Mouse (Mus musculus) right cerebral cortex, postnatal 25 days (tissue): ENCODE data around the gene Ankrd34b.

Experiments used
- DNase-seq: peaks from one replicate; pipeline ENCODE4 v3.0.0; 2022

Gene Ankrd34b

GRCm38 (mm10) chr13:92425758-92426264 is at the start of gene Ankrd34b:
Gene Ankrd34b (plus strand): TSS chr13:92425896.
- DNase-seq, result peak; percentile 72

DNA sequence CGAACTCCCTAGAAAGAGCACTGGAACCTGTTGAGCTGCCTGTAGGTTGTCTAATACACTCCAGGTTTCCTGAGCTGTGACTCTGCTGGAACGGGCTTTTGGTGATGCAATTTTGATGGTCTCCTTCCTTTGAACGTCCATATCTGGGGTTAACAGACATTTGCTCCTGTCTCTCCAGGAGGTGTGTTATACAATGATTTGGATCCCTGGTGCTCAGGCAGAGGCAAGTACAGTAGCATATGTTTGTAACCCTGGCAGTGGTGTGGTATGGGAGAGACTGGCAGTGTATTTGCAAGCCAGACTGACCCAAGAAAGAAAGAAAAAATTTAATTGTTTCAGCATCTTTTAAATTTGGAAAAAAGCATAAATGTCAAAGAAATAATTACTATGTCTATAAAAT is 38.3 kb upstream of the Ankrd34b start:
- no peak for DNase-seq

DNA sequence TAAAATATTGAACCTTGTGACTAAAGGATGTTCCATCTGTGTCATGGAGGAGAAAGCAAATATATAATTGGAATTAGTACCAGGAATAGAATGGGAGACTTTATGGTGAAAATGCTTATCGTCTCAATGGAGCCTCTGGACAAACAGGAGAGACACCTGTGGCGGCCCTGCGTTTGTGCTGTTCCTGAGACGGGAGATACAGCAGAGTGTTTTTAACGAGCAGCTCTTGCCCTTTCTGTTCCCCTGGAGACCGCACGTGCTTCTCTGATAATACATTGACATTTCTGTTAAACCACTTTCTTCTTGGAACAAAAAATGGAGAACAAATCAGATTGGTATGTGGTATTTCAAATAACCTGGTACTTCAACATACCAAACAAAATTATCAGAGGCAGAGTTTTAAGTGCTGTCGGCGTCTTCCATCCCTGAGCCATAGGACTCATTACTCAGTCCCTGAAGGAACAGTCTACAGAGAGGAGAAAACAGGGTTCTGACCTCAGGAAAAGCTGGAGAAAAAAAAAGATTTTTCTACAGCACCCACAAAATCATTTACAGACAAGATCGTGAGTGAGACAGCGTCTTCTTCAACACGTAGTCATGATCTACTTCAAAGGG is 32.5 kb upstream of the Ankrd34b start:
- no peak for DNase-seq

DNA sequence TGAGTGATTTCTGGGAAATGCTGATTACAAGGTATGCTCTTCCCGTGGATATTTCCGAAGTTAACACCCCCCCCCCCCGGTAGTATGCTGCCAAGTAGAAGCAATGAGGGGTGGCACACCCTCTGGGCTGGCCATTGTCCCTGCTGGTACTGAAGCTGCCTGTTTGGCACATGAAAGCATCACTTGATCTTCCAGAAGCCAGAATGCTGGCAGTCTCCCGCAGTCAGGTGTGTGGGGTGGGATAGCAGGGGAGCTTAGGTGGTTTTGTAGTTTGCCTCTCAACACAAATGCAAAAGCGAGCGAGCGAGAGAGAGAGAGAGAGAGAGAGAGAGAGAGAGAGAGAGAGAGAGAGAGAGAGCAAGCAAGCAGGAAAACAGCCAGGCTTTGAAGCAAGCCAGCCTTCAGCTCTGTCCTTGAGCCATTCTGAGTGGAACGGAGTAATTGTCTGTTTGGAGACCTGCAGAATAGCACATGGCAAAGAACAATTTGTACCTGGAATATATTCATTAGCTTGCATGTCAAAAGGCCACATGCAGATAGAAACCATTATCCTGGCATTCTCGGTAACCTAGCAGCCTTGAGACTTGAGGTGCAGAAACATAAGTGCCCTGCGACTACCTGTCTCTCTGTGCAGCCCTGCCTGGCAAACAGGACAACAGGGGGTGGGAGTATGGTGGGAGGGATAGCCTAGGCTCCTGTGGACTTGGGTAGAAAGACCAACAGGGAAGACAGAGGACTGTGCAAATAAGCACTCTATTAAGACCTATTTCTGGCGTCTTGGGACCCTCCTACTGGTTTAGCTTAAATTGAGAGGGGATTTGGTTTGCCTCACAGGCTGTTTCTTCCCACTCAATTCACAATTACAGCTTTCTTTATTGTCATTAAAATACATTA is 27.0 kb upstream of the Ankrd34b start:
- DNase-seq, result no peak

DNA sequence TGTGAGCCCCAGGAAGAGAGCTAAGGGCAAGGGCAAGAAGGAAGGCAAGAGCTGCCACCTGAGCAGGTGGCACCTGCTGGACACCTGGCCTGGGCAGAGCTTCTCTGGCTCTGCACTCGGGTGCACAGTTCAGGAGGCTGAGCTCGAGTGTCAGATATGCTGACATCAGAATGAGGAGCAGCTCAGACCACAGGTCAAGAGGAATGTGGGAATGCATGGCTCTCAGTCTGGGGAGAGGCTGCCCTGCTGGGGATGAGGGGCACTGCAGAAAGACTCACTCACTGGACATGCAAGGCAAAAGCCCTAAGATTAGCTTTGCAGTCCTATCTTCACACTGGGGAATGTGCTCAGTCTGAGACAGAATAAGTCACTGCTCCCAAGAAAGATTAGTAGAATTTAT is 23.6 kb upstream of the Ankrd34b start:
- no peak for DNase-seq

GRCm38 (mm10) chr13:92403496-92403895 is 22.2 kb upstream of the Ankrd34b start:
- no peak for DNase-seq

DNA sequence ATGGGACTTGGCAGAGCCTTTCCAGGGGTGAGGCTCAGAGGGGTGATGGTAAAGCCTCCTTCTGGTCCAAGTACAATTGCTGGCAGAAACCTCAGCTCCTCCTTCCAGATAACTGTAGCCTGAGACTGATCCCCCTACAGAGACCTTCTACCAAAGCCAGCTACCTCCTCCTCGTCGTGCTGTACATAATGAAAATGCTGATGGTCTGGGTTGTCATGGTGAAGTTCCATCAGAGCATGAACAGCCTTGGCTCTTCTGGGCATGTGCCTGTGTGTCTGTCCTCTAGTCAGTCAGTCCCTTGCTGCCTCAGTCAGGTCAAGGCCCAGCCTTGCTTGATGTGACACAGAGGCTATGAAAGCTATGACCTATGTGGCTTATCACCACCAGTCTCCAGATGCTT is 15.2 kb upstream of the Ankrd34b start:
- DNase-seq, result no peak

DNA sequence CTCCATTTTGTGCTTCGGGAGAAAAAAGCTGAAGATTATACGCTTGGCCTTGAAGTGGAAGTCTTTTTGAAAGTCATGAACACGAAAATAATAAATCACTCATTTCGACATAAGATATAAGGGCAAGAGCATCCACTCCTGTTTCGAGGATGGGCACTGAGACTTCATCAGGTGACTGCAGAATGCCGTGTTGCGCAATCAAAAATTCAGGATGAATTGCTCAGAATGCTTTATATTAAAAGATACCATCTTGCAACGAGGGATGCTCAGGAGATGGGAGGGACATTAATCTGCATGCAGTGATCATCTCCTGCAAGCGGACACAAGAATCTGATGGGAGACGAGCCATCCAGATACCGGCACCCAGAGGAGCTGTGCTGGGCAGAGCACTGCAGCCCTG is 6.1 kb upstream of the Ankrd34b start:
- no peak for DNase-seq

DNA sequence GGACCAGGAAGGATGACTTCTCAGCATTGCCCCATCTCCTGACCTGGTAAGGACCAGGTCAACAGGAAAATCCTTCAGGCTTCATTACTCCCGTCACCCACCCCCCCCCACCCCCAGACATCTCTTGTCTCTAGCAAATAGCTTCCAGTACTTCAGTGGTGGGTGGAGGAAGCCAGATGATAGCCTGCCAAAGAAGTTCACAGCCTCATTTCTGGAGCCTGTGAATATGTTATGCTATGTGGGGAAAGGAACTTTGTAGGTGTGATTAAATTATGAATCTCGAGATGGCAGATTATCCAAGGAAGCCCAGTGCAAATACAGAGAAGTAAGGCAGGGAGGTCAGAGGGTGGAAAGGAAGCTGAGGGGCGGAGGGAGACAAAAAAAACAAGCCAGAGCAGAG is 2.0 kb upstream of the Ankrd34b start:
- DNase-seq, result no peak

- DNase-seq, result peak; percentile 36
These were observed 777 bp downstream of the Ankrd34b start for GRCm38 (mm10) chr13:92426294-92427051.

- no peak for DNase-seq
These were observed 1.7 kb downstream of the Ankrd34b start for GRCm38 (mm10) chr13:92427351-92427855.

DNA sequence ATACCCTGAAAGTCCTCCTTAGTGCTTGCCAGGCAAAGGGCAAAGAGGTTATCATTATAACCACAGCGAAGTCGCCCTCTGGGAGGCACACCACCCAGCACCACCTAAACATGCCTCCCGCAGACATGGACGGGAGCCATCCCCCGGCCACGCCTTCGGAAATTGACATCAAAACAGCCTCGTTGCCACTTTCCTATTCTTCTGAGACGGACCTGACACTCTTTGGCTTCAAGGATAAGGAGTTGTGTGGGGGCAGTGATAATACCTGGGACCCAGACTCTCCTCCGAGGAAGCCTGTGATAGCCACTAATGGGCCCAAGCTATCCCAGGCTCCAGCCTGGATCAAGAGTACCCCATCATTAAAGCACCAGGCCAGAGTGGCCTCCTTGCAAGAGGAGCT is 13.0 kb downstream of the Ankrd34b start:
- DNase-seq, result no peak

DNA sequence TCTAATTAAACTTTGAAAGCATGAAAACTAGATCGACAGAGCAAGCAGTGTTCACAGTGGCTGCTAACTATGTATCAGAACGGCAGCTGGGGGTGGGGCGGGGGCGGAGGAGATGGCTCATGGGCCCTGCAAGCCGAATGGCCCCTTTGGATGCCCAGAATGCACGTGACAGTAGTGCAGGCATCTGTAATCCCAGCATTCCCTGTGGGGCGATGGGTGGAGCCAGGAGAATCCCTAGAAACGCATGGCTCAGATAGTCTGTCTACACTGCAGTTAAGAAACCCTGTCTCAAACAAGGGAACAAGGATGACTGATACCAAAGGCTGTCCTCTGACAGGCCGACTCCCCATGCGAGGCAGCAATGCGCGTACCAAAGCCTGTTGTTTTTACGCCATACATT is 14.6 kb downstream of the Ankrd34b start:
- no peak for DNase-seq

- no peak for DNase-seq
These were observed 21.2 kb downstream of the Ankrd34b start for GRCm38 (mm10) chr13:92446872-92447271.

DNA sequence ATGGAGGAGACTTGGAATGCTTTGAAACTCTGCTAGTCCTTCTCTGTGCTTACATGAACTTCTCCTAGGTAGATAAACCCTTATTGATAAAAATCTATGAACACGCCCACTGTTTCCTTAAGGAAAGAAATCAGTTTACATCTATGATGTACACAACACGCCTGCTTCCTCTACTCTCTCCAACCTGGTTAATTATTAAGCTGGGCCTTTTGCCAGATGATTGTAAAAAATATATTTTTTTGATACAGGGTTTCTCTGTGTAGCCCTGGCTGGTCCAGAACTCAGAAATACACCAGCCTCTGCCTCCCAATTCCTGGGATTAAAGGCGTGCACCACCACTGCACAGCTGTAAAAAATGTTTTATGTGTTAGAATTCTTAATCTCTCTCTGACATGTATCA is 39.0 kb downstream of the Ankrd34b start:
- no peak for DNase-seq

GRCm38 (mm10) chr13:92467891-92468290 is 42.2 kb downstream of the Ankrd34b start:
- no peak for DNase-seq

GRCm38 (mm10) chr13:92469381-92469780 is 43.7 kb downstream of the Ankrd34b start:
- DNase-seq, result no peak

DNA sequence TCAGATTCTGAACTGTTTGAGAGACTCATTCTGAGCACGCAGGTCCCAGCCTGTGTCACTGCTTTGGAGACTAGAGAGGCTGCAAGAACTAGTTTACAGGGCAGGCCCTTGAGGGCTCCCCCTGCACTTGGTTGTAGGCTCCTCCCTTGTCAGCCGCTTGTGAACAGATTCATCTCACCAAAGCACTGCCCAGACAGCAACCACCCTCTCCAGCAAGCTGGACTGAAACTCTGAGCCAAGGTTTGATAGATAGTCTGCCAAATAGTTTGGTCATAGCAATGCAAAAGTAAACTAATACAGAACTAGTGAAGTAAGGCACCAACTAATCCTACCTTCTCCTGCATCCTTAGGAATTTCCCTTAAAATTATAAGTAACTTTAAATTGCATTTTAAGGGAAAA is 44.5 kb downstream of the Ankrd34b start:
- no peak for DNase-seq

GRCm38 (mm10) chr13:92483348-92483747 is 57.7 kb downstream of the Ankrd34b start:
- peak; percentile 29 for DNase-seq

- peak; percentile 89 for DNase-seq
These were observed 58.3 kb downstream of the Ankrd34b start, which contains the start of gene Fam151b for GRCm38 (mm10) chr13:92483852-92484463. Gene Fam151b (minus strand): TSS chr13:92484015.

DNA sequence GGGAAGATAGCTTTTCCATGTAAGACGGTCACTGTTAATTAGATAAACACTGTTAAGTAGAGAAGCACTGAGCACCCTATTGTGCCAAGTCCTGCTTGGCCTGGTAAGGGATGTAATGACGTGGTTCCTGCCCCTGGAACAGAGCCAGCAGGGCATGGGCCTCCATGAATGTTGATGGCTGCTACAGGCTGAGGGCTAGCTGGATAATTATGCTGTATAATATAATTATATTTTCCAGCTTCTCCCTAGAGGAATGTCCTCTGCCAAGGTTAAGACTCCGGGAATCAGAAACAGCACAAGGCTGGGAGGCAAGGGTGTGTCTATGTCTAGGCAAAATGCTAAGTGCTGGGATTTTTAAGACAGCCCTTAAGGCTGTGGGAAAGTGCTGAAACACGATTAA is 65.1 kb downstream of the Ankrd34b start:
- DNase-seq, result no peak
